Mouse (Mus musculus) spleen, postnatal 10 days (tissue): ENCODE measurements around the gene Myo16.

Experiments
- DNase-seq, 2 experiments: peaks; one replicate each; pipeline ENCODE4 v3.0.0; 2021 to 2022; ENCODE audit warnings: low spot score in 2 of 2

Myo16 gene

DNA sequence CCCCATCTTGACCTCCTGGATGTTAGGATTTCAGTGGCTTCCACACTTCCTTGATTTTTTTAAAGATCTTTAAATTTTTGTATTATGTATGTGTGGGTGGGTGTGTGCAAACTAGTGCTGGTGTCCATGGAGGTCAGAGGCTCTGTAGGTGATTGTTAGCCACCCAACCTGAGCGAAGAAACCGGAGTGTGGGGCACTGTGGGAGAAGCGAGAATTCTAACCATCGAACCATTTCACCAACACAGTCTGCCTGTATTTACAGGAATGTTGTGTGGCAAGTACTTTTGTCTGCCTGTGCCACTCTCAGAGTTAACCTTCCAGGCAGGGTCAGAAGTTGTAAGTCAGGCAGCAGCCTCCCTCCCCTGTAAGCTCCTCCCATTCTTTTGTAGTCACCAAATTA lies 22.3 kb downstream of the Myo16 start:
- DNase-seq, result no peak

DNA sequence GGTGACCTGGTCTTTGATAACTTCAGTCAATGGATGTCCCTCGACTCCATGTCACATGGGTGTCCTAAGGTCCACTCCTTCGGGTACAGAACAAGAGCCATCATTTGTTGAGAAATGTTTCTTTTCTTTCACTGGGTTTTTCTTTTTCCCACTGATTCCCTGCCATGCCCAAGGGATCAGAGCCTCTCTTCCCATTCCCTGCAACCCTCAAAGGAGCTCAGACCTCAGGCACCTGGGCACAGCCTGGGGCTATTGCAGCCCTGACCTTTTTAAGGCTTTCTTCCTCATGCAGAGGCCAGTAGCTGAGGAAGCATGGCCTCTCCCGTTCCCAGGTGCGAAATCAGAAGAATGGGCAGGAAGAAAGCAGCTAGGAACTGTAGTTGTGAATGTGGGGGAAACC lies 23.4 kb downstream of the Myo16 start:
- no peak for DNase-seq

- no peak for DNase-seq
Measured at GRCm38 (mm10) chr8:10178986-10179385, 25.3 kb downstream of the Myo16 start.

GRCm38 (mm10) chr8:10190607-10191006 lies 36.9 kb downstream of the Myo16 start:
- DNase-seq, result no peak

- DNase-seq, result no peak
Measured at GRCm38 (mm10) chr8:10198164-10198563, 44.5 kb downstream of the Myo16 start.

GRCm38 (mm10) chr8:10199301-10199700 lies 45.6 kb downstream of the Myo16 start:
- no peak for DNase-seq

DNA sequence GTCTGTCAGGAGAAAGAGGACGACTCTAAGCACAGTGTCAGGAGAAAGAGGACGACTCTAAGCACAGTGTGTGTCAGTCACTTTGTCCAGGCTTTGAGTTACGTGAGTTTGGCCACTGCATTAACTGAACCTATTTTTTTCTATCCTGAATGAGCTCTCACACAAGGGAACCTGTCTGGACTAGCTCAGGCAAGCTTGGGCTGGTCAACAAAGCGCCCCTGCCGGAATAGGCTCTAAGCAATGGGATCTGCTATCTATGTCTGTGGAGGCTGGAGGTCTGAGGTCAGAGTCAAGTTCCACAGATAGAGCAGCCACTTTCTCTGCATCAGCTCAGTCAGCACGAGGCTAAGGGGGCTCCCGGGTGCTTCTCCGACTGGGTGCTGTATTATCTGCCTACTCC lies 46.3 kb downstream of the Myo16 start:
- no peak for DNase-seq

GRCm38 (mm10) chr8:10215023-10215422 lies 61.3 kb downstream of the Myo16 start:
- no peak for DNase-seq

GRCm38 (mm10) chr8:10219761-10220276 lies 66.1 kb downstream of the Myo16 start:
- no peak for DNase-seq

DNA sequence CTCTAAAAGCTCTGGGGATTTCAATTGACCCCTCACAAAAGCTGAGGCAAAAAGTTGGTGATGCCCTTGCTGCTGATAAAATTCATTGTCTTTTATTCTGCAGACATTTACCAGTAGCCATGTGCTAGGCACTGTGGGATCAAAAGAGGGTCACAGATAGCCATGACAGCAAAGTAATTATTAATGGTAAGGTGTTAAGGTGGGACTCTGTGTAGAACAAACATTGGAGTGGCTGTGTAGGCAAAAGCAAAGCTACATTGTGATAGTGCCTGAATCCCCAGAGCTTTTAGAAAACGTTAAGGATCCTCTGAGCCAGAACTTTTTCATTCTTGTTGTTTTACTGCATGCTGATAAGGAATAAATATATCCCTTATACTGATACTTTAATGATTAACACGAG lies 69.1 kb downstream of the Myo16 start:
- no peak for DNase-seq

- DNase-seq, result no peak
Measured at GRCm38 (mm10) chr8:10223528-10224194, 70.0 kb downstream of the Myo16 start.

GRCm38 (mm10) chr8:10224305-10224971 lies 70.7 kb downstream of the Myo16 start:
- DNase-seq, result no peak

GRCm38 (mm10) chr8:10225018-10225417 lies 71.3 kb downstream of the Myo16 start:
- DNase-seq, result no peak

GRCm38 (mm10) chr8:10230746-10231369 lies 77.1 kb downstream of the Myo16 start:
- DNase-seq, result no peak

- DNase-seq, result no peak
Measured at GRCm38 (mm10) chr8:10234516-10234915, 80.8 kb downstream of the Myo16 start.

- no peak for DNase-seq
Measured at GRCm38 (mm10) chr8:10243344-10243743, 89.6 kb downstream of the Myo16 start.

DNA sequence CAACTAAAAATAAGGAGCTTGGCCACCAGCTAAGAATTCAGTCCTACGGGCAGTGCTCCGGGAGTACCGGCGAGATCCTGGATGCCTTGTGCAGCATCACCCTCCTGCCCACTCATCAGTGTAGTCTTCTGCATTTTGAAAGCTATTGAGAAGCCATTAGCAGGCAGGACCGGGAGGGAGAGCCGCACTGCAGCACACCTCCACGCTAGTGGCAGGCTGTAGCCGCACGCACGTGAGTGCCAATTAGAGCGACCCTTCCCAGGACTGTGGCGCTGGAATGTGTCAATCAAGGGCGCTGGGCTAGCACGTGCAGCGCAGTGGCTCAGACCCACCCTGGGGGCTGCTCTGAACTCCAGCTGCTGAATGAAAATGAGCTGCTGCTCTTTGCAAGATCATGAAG lies 95.4 kb downstream of the Myo16 start:
- DNase-seq, result no peak

DNA sequence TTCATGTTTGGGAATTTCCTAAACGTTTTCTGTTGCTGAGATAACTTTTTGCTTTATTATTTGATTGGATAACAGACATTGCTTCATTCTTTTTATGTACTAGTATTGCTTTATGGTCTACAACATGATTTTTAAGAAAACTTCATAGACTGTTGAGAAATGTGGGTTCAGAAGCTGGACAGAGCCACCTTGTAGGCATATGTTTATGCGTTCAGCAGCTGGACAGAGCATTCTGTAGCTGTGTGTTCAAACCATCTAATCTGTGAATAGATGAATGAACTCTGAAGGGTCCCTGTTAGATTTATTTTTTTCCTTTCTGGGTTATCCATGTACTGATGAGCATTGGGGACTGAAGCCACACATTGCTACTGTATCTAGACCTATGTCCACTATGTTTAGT lies 102.0 kb downstream of the Myo16 start:
- DNase-seq, result no peak

DNA sequence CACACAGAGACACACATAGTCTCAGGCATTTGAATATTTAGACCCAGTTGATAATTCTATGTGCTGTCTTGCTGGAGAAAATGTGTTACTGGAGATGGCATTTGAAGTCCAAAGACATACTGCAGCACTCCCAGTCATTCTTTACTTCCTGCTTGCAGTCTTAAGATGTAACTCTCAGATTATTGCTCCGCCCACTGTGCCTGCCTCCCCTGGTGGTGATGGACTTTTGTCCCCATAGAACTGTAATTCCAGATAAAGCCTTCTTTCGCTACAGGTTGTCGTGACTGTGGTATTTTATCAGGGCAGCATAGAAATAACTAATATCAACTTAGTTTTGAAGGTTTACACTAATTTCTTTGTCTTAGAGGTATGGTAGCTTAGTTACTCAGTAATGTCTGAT lies 102.9 kb downstream of the Myo16 start:
- DNase-seq, result no peak

GRCm38 (mm10) chr8:10270094-10270493 lies 116.4 kb downstream of the Myo16 start:
- DNase-seq, result no peak

DNA sequence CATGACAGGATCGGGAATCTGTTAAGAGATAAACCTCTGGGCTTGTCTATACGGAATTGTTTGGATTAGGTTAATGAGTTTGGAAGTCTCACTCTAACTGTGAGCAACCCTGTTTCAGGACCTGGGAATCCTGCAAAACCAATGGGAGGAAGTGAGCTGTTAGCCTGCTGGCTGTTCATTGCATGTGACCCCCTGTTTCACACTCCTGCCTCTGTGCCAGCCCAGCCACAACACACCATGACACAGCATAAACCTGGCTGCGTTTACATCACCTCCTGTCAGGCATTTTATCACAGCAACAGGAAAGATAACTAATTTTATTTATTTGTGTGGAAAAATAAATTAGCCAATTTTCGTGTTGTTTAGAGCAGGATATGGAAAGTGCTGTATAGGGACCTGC lies 138.9 kb downstream of the Myo16 start:
- DNase-seq, result no peak

DNA sequence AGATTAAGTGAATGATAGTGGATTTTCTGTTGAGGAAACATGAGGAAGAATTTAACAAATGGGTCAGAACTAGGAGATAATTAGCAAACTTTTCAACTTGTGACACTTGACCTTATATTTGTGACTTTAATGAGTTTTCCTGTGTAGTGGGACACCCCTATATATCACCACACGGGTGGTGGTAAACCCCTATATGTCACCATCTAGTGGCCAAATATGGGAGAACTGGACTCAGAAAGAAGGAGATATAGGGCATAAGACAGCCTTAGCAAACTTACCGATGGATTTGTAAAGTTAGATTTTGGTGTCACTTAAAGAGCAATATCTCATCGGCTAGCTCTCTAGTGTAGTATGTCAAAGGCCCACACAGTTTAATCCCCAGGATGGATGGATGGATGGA lies 147.1 kb downstream of the Myo16 start:
- DNase-seq, result no peak

DNA sequence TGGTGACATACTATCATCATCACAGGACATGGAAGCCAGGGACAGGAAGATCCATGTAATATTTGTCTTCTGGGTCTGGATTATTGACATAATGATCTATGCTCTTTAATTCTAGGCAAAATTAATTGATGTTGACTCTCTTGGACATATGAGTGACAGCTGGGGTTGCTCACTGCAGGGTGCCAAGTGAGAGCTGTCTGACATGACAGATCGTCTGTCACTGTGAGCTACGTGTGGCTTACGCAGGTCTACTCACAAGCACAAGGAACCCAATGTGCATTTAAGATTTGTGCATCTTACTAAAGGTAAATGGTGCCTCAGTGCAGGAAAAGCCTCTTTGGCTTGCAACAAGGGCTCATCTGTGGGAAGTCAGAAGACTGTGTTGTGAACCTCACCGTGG lies 149.3 kb downstream of the Myo16 start:
- no peak for DNase-seq
